Mouse (Mus musculus) kidney, postnatal 25 days (tissue): ENCODE measurements around the gene Chmp6.

Source experiments
- DNase-seq, 2 experiments: peaks; one replicate each; pipeline ENCODE4 v3.0.0; 2021; ENCODE audit warnings: mixed read lengths in 2 of 2

Chmp6 gene

DNA sequence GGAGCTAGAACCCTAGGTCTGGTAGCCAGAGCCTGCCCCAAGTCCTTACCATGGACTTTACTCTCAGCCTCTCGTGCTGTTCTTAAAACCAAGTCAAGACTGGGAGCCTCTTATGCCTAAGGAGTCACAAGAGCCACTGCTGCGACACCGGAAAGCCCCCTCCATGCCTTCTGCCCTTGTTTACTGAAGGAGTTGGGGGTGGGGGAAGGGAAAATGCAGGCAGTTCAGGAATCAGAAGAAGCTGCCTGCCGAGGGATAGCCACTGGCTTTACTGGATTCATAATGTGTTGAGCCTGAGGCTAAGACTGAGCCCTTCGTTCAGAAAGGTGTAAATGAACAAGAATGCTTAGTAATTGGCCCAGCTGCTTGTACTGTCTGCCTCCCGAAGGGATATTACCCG lies 396 bp upstream of the Chmp6 start:
- DNase-seq = no peak

DNA sequence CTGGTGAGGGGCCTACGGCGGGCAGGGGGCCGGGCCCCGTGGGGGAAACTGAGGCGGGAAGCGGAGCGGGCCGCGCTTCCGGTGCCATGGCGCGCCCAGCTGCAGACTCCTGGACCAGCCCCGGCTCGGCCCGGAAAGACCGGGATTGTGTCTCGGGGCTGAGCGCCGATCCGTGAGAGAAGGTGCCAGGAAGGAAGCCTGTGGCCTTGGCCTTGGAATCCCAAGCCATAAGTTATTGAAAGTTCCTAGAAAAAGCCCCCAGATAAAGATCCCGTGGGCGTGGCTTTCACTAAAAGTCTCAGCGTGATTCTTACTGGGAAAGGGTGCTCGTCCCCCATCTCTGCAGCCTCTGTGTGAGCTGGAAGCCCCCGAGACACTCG lies 684 bp downstream of the Chmp6 start:
- no peak for DNase-seq

DNA sequence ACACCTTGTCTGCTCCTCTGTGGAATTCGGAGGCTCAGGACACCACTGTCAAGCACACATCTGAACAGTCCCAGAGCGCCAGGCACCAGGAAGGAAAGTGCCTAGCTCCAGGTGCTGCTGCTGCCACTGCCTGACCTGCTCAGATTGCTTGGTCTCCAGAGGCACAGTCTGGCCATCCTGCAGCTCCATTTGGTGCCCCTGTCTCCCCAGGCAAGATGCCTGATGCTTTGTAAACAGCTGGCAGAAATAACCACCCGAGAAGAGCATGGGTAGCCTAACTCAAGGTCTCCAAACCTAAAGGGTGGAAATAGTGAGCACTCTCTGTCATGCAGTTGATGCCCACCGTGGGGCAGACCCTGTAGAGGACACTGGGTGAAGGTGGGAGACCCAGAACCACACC lies 1.1 kb downstream of the Chmp6 start:
- DNase-seq = no peak

DNA sequence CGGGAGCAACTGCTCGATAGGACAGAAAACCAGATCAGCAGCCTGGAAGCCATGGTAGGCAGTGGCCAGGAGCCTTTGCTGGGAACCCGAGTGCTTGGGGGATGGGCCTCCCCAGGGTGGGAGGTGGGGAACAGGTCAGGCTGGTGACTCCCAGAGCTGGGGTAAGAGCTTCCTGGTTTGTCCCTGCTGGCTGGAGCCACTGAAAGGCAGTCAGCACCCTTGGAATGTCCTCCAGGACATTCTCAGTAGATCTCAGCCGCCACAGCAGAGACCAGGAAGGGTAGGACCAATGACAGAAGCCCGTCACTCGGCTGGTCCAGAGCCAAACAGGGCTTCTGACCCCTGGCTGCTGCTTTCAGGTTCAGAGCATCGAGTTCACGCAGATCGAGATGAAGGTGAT lies 2.4 kb downstream of the Chmp6 start:
- DNase-seq = peak; percentile 64 to 85

DNA sequence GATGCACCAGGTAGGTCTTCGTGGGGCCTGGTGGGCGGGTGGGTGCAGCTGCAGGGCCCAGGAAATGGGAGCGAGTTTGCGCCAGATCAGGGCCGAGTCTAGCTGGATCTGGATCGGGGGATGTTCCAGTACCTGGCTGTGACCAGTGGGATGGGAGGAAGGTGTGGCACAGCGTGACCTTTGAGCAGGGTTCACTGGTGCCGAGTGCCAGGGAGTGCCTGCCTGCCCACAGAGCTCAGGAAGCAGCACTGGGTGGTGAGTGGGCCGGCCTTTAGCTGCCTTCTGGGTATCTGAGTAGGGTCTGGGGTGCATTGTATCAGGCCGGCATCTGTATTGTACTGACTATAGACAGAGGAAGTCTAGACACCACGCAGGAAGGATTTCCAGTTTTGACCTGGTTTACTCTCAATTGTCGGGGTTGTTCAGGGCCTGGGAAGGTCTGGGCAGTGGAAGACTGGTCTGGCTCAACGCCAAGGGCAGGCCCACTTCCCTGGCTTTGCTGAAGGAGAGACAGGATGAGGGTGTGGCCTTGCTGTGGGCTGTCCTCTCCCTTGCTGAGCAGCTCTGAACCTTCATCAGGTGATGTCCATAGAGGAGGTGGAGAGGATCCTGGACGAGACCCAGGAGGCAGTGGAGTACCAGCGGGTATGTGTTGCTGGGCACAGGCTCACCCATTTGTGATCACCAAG lies 3.0 kb downstream of the Chmp6 start:
- peak; percentile 89 to 95 for DNase-seq

DNA sequence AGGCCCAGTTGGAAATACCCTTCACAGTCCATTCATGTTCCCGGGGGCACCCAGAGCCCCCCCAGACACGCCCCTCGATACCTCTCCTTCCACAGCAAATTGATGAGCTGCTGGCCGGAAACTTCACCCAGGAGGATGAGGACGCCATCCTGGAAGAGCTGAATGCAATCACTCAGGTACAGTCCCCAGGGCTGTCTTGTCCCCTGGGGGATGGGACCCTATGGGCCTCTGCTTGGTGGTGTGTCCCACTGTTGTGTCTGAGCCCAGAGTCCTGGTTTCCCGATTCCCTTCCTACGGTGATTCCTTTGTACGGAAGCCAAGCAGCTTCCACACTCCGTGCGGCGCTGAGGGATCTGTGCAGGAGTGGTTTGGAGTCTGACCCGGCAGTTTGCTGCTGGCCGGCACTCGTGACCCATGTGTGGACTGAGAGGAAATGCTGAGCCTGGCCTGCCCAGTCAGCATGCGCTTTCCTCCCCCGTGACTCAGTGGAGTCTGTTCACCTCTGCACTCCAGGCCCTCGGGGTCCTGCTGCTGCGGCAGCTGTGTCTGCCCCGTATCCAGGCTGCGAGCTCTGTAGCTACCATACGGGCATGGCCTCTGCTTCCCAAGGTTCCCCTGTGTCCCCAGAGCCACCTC lies 3.7 kb downstream of the Chmp6 start:
- peak; percentile 83 to 94 for DNase-seq

DNA sequence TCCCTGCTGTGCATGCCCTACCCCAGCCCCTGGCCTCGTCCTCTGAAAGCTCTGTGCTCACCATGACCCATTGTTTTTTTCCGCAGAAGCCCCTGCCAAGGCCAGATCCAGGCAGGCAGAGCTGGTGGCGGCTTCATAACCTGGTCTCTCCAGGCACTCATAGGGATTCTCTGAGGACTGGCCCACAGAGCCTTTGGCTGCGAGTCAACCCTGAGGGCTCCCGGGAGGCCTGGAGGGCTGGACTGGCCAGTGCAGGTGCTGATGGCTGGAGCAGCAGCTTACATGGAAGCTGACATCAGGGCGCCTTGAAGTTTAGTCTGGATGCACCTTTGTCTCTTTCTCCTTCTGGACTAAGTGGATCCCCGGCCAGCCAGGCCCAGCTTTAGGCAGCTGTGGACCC lies 5.3 kb downstream of the Chmp6 start:
- DNase-seq = peak; percentile 46 to 70

DNA sequence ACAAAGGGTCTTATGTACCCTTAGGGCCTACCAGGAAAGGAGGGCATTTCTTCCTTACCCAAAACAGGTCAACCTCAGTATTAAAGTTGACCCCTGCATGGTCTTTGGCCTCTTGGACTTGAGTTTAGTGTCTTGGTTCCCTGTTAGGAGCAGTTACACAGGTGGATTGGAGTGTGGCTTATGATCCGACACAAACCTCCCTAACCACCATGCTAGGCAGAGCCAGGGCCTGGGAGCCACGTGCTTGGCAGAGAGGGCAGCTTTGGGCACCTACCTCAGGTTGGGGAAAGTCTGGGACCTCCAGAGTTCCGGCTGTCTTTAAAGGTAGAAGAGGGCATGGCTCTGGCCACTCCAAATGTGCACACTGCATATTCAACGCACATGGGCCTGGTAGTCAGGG lies 6.2 kb downstream of the Chmp6 start:
- peak in 1 of 2 experiments; percentile 63 for DNase-seq

DNA sequence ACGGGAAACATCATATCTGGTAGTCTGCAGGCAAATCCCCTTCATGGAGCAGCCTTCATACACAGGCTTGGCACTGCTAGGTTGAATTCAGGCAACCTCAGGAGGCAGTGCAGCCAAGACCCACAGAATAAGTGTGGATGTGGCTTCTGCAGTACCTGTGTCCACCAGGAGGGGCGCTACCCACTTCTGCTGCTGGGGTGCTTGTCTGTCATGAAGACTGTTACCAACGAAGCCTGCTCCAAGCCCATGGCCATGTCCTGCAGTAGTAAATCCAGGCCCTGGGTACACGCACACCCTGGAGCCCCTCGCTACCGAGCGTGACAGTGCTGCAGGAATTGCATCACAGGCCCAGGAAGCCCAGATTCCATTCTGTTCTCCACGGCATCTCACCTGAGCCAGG lies 6.7 kb downstream of the Chmp6 start:
- DNase-seq = peak; percentile 77 to 79

DNA sequence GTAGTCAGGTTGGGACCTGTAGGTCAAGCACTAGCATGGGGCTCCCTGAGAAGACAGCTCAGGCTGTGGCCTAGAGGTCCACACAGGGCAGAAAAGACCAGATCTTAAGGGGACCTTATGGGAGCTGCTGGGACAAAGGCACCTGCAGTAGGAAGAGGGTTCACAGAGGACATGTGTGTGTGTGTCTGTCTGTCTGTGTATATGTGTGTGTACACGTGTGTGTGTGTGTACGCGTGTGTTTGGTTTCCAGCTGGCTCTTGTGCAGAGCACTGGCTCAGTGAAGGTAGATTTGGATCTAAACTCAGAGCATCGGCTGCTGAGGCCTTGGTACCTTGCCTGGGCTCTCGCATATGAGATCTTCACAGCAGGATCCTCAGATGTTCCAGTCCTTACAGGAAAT lies 7.4 kb downstream of the Chmp6 start:
- DNase-seq = no peak

DNA sequence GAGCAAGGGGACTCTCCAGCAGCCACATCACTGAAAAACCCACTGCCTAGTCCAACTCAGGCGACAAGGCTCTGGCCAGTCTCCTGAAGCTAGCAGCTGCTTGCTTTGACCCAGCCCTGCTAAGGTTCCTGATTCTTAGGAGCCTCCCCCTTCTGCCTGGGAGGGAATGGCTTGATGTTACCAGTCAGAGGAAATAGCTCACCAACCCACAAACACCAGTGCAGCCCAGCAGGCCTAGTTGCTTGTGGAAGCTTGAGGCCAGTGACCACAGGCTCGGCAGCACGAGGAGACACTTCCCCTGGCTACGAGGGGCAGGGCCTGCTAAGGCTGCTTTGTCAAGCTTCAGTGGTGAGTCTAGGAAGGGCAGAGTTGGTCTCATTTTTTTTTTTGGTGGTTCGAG lies 11.9 kb downstream of the Chmp6 start:
- DNase-seq = no peak

DNA sequence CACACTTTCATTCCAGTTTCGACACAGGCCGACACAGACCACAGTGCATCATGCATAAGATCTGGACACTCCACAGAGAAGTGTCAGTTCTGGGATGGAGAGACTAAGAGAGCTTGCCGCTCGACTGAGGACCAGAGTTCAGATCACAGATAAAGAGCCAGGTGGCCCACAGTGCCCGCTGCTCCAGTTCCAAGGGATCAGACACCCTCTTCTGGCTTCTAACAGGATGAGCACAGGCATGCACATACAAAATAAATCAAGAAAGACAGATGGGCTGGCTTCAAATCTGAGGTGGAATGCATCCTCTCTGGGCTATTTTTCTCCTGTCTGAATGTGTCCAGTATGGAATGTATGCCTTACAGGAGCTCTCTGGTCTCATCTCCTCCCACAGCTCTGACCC lies 13.5 kb downstream of the Chmp6 start:
- no peak for DNase-seq

DNA sequence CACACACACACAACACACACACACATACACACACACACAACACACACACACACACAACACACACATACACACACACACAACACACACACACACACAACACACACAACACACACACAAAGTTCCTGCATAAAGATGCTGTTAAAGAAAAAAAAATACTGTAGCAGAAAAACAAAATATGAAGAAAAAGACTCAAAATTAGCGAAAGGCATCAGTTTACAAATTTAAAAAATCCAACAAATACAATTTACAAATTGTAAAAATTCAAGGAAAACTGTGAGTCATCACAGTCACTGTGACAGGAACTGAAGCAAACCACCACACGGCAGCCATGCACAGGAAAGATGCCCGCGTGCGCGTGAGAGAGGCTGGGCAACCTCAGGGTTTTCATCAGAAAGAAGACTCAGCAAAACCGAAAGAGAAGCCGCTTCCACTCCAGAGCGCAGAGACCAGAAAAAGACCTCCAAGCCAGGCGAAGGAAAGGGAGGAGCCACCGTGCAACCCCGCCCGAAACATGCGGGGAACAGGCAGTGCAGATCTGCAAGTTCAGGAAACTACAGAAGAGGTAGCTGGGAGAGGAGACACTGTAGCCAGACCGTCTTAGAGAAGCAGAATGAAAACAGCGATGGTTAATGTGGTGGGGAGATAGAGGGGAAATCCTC lies 14.9 kb downstream of the Chmp6 start:
- peak; percentile 58 to 78 for DNase-seq

DNA sequence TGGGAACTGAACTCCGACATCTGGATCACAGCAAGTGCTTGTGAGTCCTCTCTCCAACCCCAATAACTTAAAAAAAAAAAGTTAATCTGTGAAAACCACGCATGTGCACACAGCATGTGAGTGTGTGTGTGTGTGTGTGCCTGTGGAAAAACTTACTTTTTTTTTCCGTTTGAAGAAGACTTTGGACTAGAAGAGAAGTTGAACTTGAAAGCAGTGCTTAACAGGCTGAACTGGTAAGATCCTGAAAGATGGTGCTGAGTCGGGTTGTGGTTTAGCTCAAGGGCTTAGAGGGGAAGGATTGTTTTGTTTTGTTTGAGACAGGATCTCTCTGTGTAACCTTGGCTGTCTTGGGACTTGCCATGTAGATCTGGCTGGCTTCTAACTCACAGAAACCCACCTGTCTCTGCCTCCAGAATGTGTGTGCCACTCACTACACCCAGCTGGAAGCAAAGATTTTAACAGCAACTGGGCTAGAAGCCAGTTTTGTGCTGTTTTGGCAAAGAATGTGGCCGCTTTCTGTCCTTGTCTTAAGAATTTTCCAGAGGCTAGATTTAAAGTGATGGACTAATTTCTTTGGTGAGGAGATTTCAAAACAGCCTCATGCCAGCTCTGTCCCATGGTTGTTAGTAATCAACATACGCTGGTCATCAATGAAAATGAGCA lies 16.5 kb downstream of the Chmp6 start:
- DNase-seq = peak; percentile 53 to 56

DNA sequence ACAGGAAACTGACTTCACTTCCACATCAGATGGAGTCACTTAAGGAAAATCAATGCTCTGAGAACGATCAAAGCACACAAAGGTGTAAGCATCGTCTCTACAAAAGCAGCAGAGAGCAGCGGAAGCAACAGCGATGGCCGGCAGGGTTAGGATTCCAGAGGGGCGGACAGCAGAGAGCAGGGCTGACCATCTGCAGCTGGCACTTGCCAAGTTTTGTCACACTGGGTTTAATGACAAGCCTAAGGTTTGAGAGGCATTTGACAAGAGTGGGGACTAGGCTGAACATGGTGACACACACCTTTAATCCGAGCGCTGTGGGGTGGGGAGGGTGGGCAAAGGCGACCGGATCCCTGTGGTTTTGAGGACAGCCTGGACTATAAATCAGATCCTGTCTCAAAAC lies 18.6 kb downstream of the Chmp6 start:
- peak in 1 of 2 experiments; percentile 36 for DNase-seq

DNA sequence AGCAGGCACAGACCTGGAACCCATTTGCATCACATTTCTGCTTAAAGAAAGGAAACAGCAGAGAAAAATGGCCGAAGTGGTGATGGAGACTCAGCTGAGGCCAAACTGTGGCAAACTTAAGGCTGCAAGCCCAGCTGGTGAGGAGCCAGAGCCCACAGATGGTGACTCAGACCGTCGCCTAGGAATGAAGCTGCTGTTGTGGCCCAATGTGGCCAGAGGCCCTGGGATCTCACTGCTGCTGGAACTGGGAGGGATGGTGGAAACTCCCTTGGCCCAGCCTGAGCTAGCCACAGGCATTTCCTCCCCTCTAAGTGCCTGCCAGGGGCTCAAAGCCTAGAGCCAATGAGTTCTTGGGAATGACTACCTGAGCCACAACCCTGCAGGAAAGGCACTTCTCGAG lies 19.9 kb downstream of the Chmp6 start:
- DNase-seq = no peak

DNA sequence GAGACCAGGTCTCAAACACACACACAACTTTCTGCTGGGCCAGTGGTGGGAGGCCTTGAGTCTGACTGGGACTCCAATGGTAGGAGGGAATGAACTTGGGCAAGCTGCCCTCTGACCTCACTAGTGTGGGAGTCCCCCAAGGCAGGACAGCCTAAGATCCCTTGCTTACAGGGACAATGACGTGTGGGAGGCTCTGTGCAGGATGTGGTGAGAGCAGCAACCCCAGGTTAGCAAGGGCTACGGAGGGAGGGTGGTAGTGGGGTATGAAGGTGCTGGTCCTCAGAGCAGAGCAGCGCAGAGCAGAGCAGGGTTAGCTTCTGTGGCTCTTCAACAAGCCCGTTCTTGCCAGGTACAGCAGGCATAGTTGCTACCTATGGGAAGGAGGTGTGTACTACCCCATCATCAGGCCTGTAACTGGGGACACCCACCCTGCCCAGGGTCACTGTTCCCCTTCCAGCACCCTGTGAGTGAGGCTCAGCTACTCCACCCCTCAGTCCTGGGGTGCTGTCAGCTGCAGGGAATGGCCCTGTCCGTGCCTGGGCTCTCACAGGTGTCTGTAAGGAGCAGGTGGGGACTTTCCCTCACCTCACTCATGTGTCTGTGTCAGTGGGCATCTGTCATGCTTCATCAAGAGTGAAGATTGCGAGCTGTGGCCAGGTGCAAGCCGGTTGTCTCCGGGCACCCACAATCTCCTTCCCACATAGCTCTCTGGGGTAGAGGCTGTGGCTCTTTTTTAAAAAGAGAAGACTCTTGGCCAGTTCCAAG lies 20.8 kb downstream of the Chmp6 start:
- no peak for DNase-seq

DNA sequence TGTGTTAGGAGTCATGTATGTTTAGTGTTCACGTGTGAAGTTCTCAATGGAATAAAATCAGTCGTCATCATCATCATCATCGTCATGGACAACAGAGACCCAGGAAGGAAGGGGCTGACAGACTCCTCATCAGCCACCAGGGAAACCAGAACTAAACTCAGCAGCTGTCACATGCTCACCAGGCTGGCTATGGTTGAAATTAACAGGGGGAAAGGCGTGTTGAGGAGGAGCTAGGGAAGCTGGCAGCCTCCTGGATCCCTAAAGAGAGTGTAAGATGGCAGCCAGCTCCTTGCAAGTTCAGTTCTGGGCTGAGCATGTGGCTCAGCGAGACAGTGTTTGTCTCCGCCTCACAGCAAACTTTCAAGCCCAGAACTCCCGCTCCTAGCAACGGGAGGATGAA lies 21.5 kb downstream of the Chmp6 start:
- DNase-seq = no peak

DNA sequence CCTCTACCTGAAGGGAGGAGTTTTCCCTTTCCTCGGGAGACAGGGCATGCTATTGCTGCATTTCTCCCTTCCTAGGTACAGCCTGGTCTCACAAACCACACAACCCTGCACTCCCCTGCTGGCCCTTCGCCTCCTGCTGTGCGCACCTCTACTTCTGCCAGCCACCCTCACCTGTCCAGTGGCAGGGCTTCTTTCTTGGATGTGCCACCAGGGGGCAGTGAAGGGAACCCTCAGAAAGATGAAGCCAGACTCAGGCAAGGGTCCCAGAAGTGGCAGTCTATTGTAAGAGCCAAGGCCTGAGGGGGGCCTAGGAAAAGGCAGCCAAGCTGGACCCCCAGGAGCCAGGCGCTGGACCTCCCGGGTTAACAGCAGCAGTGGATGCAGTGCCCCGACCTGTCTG lies 22.2 kb downstream of the Chmp6 start:
- DNase-seq = peak; percentile 87 to 89

DNA sequence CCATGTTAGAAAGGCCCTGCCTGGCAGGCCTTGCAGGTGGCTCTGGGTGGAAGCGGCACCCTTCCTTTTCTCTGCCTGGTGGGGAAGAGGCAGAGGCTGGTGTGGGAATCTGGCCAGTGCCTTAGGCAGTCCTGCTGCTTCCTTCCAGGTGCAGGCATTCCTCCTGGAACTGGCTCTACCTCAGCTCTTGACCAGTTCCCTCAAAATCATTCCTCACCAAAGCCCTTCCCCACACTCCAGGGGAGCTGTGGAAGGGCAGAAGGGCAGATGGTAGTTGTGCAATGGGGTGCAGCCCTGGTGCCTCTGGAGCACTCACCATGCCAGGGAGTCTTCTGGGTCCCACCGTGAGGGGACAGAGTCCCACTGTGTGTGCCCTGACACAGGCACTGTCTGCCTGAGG lies 23.2 kb downstream of the Chmp6 start:
- peak in 1 of 2 experiments; percentile 75 for DNase-seq

DNA sequence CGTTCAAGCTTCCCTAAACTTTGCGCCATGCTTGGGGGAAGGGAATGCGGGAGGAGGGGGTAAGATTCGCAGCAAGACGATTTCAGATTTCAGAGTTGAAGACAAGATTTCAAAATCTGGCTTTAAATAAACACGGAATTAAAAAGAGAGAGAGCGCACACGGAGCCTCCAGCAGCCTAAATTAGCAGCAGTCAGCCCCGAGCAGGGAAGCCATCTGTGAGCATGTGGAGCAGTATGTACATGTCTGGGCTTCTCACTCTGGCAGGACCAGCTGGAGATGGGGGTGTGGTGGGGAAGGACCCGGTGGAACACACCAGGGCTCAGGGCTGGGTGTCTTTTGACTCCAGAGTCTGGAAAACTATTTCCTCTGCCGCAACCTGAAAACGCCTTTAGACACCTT lies 24.0 kb downstream of the Chmp6 start:
- DNase-seq = peak in 1 of 2 experiments; percentile 50

DNA sequence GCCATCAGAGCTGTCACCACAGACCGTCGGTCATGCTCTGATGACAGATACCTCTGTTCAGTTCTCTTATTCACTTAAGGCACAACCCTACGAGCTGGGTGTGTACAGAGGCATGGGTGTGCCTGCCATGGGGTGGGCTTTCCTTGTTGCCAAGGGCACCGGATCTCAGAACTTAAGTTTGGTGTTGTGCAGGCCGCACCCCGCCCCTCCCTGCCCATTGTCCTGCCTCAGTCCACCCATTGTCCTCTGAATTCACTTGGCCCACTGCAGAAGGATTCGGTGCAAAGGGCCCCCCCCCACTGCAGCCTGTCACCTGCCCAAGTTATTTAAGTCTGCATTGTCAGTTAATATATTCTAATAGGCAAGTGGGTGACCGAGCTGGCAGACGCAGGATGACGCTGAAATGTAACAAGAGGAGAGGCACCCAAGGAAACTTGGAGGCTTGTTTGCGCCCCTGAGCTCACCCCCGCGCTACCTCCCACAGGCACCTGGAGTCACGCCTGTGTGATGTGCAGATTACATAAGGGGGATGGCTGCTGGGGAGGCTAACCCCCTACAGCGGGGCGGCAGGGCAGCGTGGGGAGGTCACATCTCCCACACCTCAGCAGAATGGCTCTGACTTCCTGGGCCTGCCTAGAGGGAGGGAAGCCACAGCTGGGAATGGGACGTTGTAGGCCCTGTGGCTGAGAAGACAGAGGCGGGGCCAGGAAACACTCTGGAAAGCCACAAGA lies 24.7 kb downstream of the Chmp6 start:
- DNase-seq = peak; percentile 60 to 92
